Mouse (Mus musculus) hindbrain, embryonic 14.5 days (tissue): Measurements from ENCODE around the gene Ift22. TPM values are rescaled to one million over a fixed set of nuclear protein-coding genes. Genes with fewer than 3 reads are reported as not detected.

Source experiments
- ATAC-seq: fragments of 200-750 bp; cut with Nextera tagmentation; 2 replicates; pipeline ENCODE4 v1.8.0; 2017; ENCODE audit warnings: moderate number of reproducible peaks, mild to moderate bottlenecking, moderate TSS enrichment, moderate library complexity; ENCODE audit not compliant: low FRiP score
- DNase-seq: peaks from one replicate; pipeline ENCODE4 v3.0.0-alpha.2; 2015; ENCODE audit warnings: low spot score
- H3K27ac ChIP-seq: fragments of 300-500 bp; sonication (generic); 2 replicates; pipeline ENCODE4 v1.5.1; 2014; ENCODE audit warnings: mild to moderate bottlenecking, moderate library complexity
- H3K27me3 ChIP-seq: fragments of 300-500 bp; sonication (generic); 2 replicates; pipeline ENCODE4 v1.6.1; 2014; ENCODE audit warnings: mild to moderate bottlenecking, low read length, mixed read lengths; ENCODE audit not compliant: control insufficient read depth, insufficient read depth
- H3K36me3 ChIP-seq: fragments of 300-500 bp; sonication (generic); replicated peaks from 2 replicates; pipeline ENCODE4 v1.6.1; 2014; ENCODE audit not compliant: control insufficient read depth, insufficient read depth
- H3K4me1 ChIP-seq: fragments of 300-500 bp; sonication (generic); replicated peaks from 2 replicates; pipeline ENCODE4 v1.6.1; 2014; ENCODE audit warnings: antibody characterized with exemption, low read length, mixed read lengths; ENCODE audit not compliant: control insufficient read depth, insufficient read depth
- H3K4me2 ChIP-seq: fragments of 300-500 bp; sonication (generic); replicated peaks from 2 replicates; pipeline ENCODE4 v1.6.1; 2014; ENCODE audit warnings: mild to moderate bottlenecking, moderate library complexity
- H3K4me3 ChIP-seq: fragments of 300-500 bp; sonication (generic); replicated peaks from 2 replicates; pipeline ENCODE4 v1.5.1; 2014; ENCODE audit warnings: mild to moderate bottlenecking, low read length
- H3K9ac ChIP-seq: fragments of 300-500 bp; sonication (generic); 2 replicates; pipeline ENCODE4 v1.6.1; 2014
- H3K9me3 ChIP-seq: fragments of 300-500 bp; sonication (generic); 2 replicates; pipeline ENCODE4 v1.6.1; 2016; ENCODE audit warnings: low read length; ENCODE audit not compliant: control insufficient read depth
- WGBS: fragments of 180-500 bp; shearing (Covaris S2); extraction: QIAGEN DNeasy Blood & Tissue Kit; methylation state at CpG from one replicate; pipeline ENCODE4 v1.1.7; 2014; 5-methylcytosine and 5-hydroxymethylcytosine counted together
- polyA plus RNA-seq: library from polyadenylated mRNA; unstranded; fragments of >200 nt; fragmentation: Nextera tagmentation; extraction: Ambion mirVana; gene quantifications from 2 replicates; pipeline ENCODE4 v1.2.1, GENCODE M21; 2014

Gene Ift22
- polyA plus RNA-seq, 1 experiment from 2014 or later: 133 TPM

GRCm38 (mm10) chr5:136895529-136895963, 12.4 kb upstream of the Ift22 start:
- Histone ChIP-seq H3K4me1 (no peaks in the 10 kb centered on the region), H3K9ac (no peak overlapping the region), H3K36me3 (no peaks in the 10 kb centered on the region), H3K4me3 (no peak overlapping the region), H3K4me2 (no peak overlapping the region), H3K27ac (no peak overlapping the region), H3K9me3 (no peaks in the 10 kb centered on the region), H3K27me3 (no peaks in the 10 kb centered on the region)
- DNase-seq: no peak
- ATAC-seq: no peak
- whole genome bisulfite sequencing: 59% methylated on average over 10 of the region's 10 CpGs

- Histone ChIP-seq H3K4me1 (peaks cover 9% of the 10 kb centered on the region; the same call in 1 of the 2 replicates), H3K27me3 (no peaks in the 10 kb centered on the region), H3K9ac (no peak overlapping the region), H3K9me3 (no peaks in the 10 kb centered on the region), H3K36me3 (no peaks in the 10 kb centered on the region), H3K4me3 (no peak overlapping the region), H3K27ac (no peak overlapping the region), H3K4me2 (no peak overlapping the region)
- DNase-seq: no peak
- WGBS: 49% methylated on average over 3 of the region's 3 CpGs
- no peak for ATAC-seq
These were observed 3.3 kb upstream of the Ift22 start for GRCm38 (mm10) chr5:136904621-136905020.

GRCm38 (mm10) chr5:136905630-136906029, 2.3 kb upstream of the Ift22 start:
- H3K4me1 ChIP-seq: peaks cover 9% of the 10 kb centered on the region; the same call in 1 of the 2 replicates
- peaks cover 2% of the 10 kb centered on the region; the same call in 1 of the 2 replicates for H3K36me3 ChIP-seq
- no peak overlapping the region for H3K4me3 ChIP-seq
- no peak overlapping the region for H3K9ac ChIP-seq
- no peaks in the 10 kb centered on the region for H3K27me3 ChIP-seq
- H3K9me3 ChIP-seq: no peaks in the 10 kb centered on the region
- ATAC-seq (no peak), DNase-seq (no peak)
- no peak overlapping the region for H3K27ac ChIP-seq
- 54% methylated on average over 7 of the region's 7 CpGs for WGBS
- no peak overlapping the region for H3K4me2 ChIP-seq

- Histone ChIP-seq H3K9ac (peak overlapping the region; percentile 81), H3K4me1 (peaks cover 9% of the 10 kb centered on the region; the same call in 1 of the 2 replicates), H3K4me3 (peak overlapping the region; percentile 77), H3K36me3 (peaks cover 21% of the 10 kb centered on the region), H3K27me3 (no peaks in the 10 kb centered on the region), H3K9me3 (no peaks in the 10 kb centered on the region), H3K4me2 (peak overlapping the region; percentile 52), H3K27ac (peak overlapping the region; percentile 51; the same call in 1 of the 2 replicates)
- WGBS: 44% methylated on average over 9 of the region's 9 CpGs
- DNase-seq (no peak), ATAC-seq (peak; percentile 41; the same call in 1 of the 2 replicates)
These were observed 363 bp upstream of the Ift22 start for GRCm38 (mm10) chr5:136907587-136907986.

- H3K27me3 ChIP-seq: no peaks in the 10 kb centered on the region
- no peaks in the 10 kb centered on the region for H3K9me3 ChIP-seq
- no peak overlapping the region for H3K4me3 ChIP-seq
- ATAC-seq (no peak), DNase-seq (no peak)
- WGBS: 81% methylated on average over 3 of the region's 3 CpGs
- H3K27ac ChIP-seq: no peak overlapping the region
- H3K4me2 ChIP-seq: no peak overlapping the region
- H3K36me3 ChIP-seq: peaks cover 37% of the 10 kb centered on the region
- no peak overlapping the region for H3K9ac ChIP-seq
- peaks cover under 1% of the 10 kb centered on the region; the same call in 1 of the 2 replicates for H3K4me1 ChIP-seq
These were observed 6.2 kb downstream of the Ift22 start for GRCm38 (mm10) chr5:136914183-136914582.

- Histone ChIP-seq H3K27me3 (no peaks in the 10 kb centered on the region), H3K4me1 (peaks cover 6% of the 10 kb centered on the region; the same call in 1 of the 2 replicates), H3K36me3 (peaks cover 15% of the 10 kb centered on the region), H3K4me2 (no peak overlapping the region), H3K9me3 (no peaks in the 10 kb centered on the region), H3K9ac (no peak overlapping the region), H3K4me3 (no peak overlapping the region), H3K27ac (no peak overlapping the region)
- WGBS: 95% methylated on average over 8 of the region's 8 CpGs
- DNase-seq: no peak
- ATAC-seq: no peak
These were observed 9.8 kb downstream of the Ift22 start for GRCm38 (mm10) chr5:136917613-136918242.

GRCm38 (mm10) chr5:136918655-136919472, 10.9 kb downstream of the Ift22 start:
- ATAC-seq (peak; percentile 92), DNase-seq (peak; percentile 86)
- Histone ChIP-seq H3K4me2 (peak overlapping the region; percentile 66), H3K9ac (peak overlapping the region; percentile 54), H3K36me3 (peaks cover 4% of the 10 kb centered on the region), H3K4me3 (peak overlapping the region; percentile 39), H3K4me1 (peaks cover 6% of the 10 kb centered on the region; the same call in 1 of the 2 replicates), H3K27ac (peak overlapping the region; percentile 61), H3K9me3 (no peaks in the 10 kb centered on the region), H3K27me3 (no peaks in the 10 kb centered on the region)
- 3% methylated on average over 38 of the region's 38 CpGs for WGBS

- WGBS: 24% methylated on average over 17 of the region's 18 CpGs
- H3K27me3 ChIP-seq: no peaks in the 10 kb centered on the region
- peak overlapping the region; percentile 54 for H3K9ac ChIP-seq
- H3K36me3 ChIP-seq: no peaks in the 10 kb centered on the region
- H3K27ac ChIP-seq: no peak overlapping the region
- H3K4me2 ChIP-seq: peak overlapping the region; percentile 66
- H3K9me3 ChIP-seq: no peaks in the 10 kb centered on the region
- ATAC-seq (0 out of 2 replicates have a peak, but pooled peaks have one; percentile 8), DNase-seq (no peak)
- peaks cover 6% of the 10 kb centered on the region; the same call in 1 of the 2 replicates for H3K4me1 ChIP-seq
- peak overlapping the region; percentile 39 for H3K4me3 ChIP-seq
These were observed 11.8 kb downstream of the Ift22 start for GRCm38 (mm10) chr5:136919546-136920301.

GRCm38 (mm10) chr5:136922830-136923229, 14.9 kb downstream of the Ift22 start:
- 87% methylated on average over 9 of the region's 9 CpGs for WGBS
- Histone ChIP-seq H3K4me2 (no peak overlapping the region), H3K27me3 (no peaks in the 10 kb centered on the region), H3K9ac (no peak overlapping the region), H3K4me3 (no peak overlapping the region), H3K27ac (no peak overlapping the region), H3K36me3 (no peaks in the 10 kb centered on the region), H3K9me3 (no peaks in the 10 kb centered on the region), H3K4me1 (peaks cover 6% of the 10 kb centered on the region; the same call in 1 of the 2 replicates)
- ATAC-seq (no peak), DNase-seq (no peak)
